In genomic region chr12:55836199-55836951, GRCm38 (mm10) we compare ENCODE assay signal across 7 mouse cellular contexts. TPM values are rescaled to one million over a fixed set of nuclear protein-coding genes. Genes with fewer than 3 reads are reported as not detected.
DNase-seq lines count a peak whose midpoint lies in the region; ATAC-seq lines count a peak whose summit lies in the region.

Brms1l (plus strand) TSS chr12:55836324.

- under 1% methylated on average over 71 of the region's 77 CpGs for WGBS in embryonic facial prominence, embryonic 11.5 days
- under 1% methylated on average over 77 of the region's 77 CpGs for WGBS in limb, embryonic 11.5 days
- WGBS in midbrain, embryonic 14.5 days = under 1% methylated on average over 77 of the region's 77 CpGs

- no peaks in the 10 kb centered on the region for H3K4me1 ChIP-seq in embryonic facial prominence, embryonic 11.5 days (ENCODE audit: control insufficient read depth, insufficient read depth, low read length)
- H3K4me1 ChIP-seq in limb, embryonic 11.5 days (ENCODE audit: control insufficient read depth, insufficient read depth, low read length) = no peaks in the 10 kb centered on the region
- H3K4me1 ChIP-seq in midbrain, embryonic 14.5 days (ENCODE audit: control insufficient read depth, insufficient read depth, low read length) = peaks cover 15% of the 10 kb centered on the region

- H3K27me3 ChIP-seq in embryonic facial prominence, embryonic 11.5 days (ENCODE audit: control insufficient read depth, insufficient read depth, low read length) = no peaks in the 10 kb centered on the region
- no peaks in the 10 kb centered on the region for H3K27me3 ChIP-seq in limb, embryonic 11.5 days (ENCODE audit: control insufficient read depth, insufficient read depth, low read length)
- H3K27me3 ChIP-seq in midbrain, embryonic 14.5 days (ENCODE audit: control insufficient read depth, insufficient read depth, low read length) = no peaks in the 10 kb centered on the region

- no peaks in the 10 kb centered on the region for H3K36me3 ChIP-seq in embryonic facial prominence, embryonic 11.5 days (replicated peaks; ENCODE audit: control insufficient read depth, insufficient read depth, low read depth, low read length)
- no peaks in the 10 kb centered on the region for H3K36me3 ChIP-seq in limb, embryonic 11.5 days (ENCODE audit: control insufficient read depth, insufficient read depth, low read length)
- H3K36me3 ChIP-seq in midbrain, embryonic 14.5 days (ENCODE audit: control insufficient read depth, insufficient read depth, low read length) = 0 out of 2 replicates have a peak, but pooled peaks cover 8% of the 10 kb centered on the region

- no peaks in the 10 kb centered on the region for H3K9me3 ChIP-seq in embryonic facial prominence, embryonic 11.5 days (replicated peaks; ENCODE audit: control insufficient read depth, low read length)
- H3K9me3 ChIP-seq in limb, embryonic 11.5 days (ENCODE audit: control insufficient read depth, low read length) = no peaks in the 10 kb centered on the region
- no peaks in the 10 kb centered on the region for H3K9me3 ChIP-seq in midbrain, embryonic 14.5 days (ENCODE audit: control insufficient read depth, low read length)

- peak; percentile 98 for DNase-seq in adrenal gland, postnatal 14 days
- DNase-seq in embryonic facial prominence, embryonic 11.5 days (ENCODE audit: low spot score) = peak; percentile 76
- DNase-seq in kidney, adult 18-20 months = peak; percentile 93
- DNase-seq in limb, embryonic 11.5 days (ENCODE audit: low spot score) = peak; percentile 97
- DNase-seq in midbrain, embryonic 14.5 days = peak; percentile 99
- peak; percentile 87 to 91 for DNase-seq in spleen, adult 18-20 months

- peak within 1 kb of the TSS; percentile 66 for H3K4me2 ChIP-seq in embryonic facial prominence, embryonic 11.5 days (ENCODE audit: low read depth, low read length)
- H3K4me2 ChIP-seq in limb, embryonic 11.5 days (ENCODE audit: low read depth, severe bottlenecking) = peak within 1 kb of the TSS; percentile 65
- peak within 1 kb of the TSS; percentile 72 for H3K4me2 ChIP-seq in midbrain, embryonic 14.5 days (ENCODE audit: low read length)

- H3K27ac ChIP-seq in embryonic facial prominence, embryonic 11.5 days (replicated peaks; ENCODE audit: low read depth, low read length) = peak within 1 kb of the TSS; percentile 91
- peak within 1 kb of the TSS; percentile 77; the same call in 1 of the 2 replicates for H3K27ac ChIP-seq in limb, embryonic 11.5 days (replicated peaks; ENCODE audit: low read depth, low read length)
- H3K27ac ChIP-seq in midbrain, embryonic 14.5 days (replicated peaks; ENCODE audit: low read depth, low read length) = peak within 1 kb of the TSS; percentile 92

- ATAC-seq in embryonic facial prominence, embryonic 11.5 days (replicated peaks; ENCODE audit: insufficient number of reproducible peaks, low FRiP score, low TSS enrichment, low read depth) = peak; percentile 99
- ATAC-seq in granulocyte monocyte progenitor cell, adult 5-6 weeks (replicated peaks; ENCODE audit: poor library complexity, severe bottlenecking) = peak; percentile 95
- peak; percentile 99 for ATAC-seq in limb, embryonic 11.5 days (ENCODE audit: insufficient number of reproducible peaks, low FRiP score, low TSS enrichment, low read depth)
- peak; percentile 99 for ATAC-seq in midbrain, embryonic 14.5 days (ENCODE audit: low FRiP score, low TSS enrichment)

- H3K4me3 ChIP-seq in embryonic facial prominence, embryonic 11.5 days (ENCODE audit: low read depth, low read length) = peak within 1 kb of the TSS; percentile 79
- H3K4me3 ChIP-seq in limb, embryonic 11.5 days (ENCODE audit: low read depth, low read length) = peak within 1 kb of the TSS; percentile 74
- peak within 1 kb of the TSS; percentile 76 for H3K4me3 ChIP-seq in midbrain, embryonic 14.5 days (replicated peaks; ENCODE audit: low read depth, low read length)

- peak within 1 kb of the TSS; percentile 79 for H3K9ac ChIP-seq in embryonic facial prominence, embryonic 11.5 days (replicated peaks; ENCODE audit: low read length)
- H3K9ac ChIP-seq in limb, embryonic 11.5 days (ENCODE audit: low read length) = peak within 1 kb of the TSS; percentile 64
- H3K9ac ChIP-seq in midbrain, embryonic 14.5 days (replicated peaks; ENCODE audit: low read length) = peak within 1 kb of the TSS; percentile 78

RNA-seq across cellular contexts. Expression of gene Brms1l, which starts in this region (rescaled TPM):
- 43.1 and 44.6 TPM in 2 replicates for total RNA-seq in adrenal gland, postnatal 14 days (2021)
- polyA plus RNA-seq in embryonic facial prominence, embryonic 11.5 days (2014; fragmentation: Nextera tagmentation; extraction: Ambion mirVana) = 41.1 and 42.9 TPM in 2 replicates
- total RNA-seq in granulocyte monocyte progenitor cell, adult 5-6 weeks (2014; fragmentation: Nextera tagmentation) = 13.6 and 23.3 TPM in 2 replicates
- 12.3 and 13.3 TPM in 2 replicates for total RNA-seq in granulocyte monocyte progenitor cell, adult 5-6 weeks (2017)
- polyA plus RNA-seq in limb, embryonic 11.5 days (2014; fragmentation: Nextera tagmentation; extraction: Ambion mirVana) = 39.7 and 42.5 TPM in 2 replicates
- polyA plus RNA-seq in midbrain, embryonic 14.5 days (2014; fragmentation: Nextera tagmentation; extraction: Ambion mirVana) = 40.5 and 46.7 TPM in 2 replicates

Comparison
In these comparisons a context has a peak if more than half of its experiments do, and no peak if none do; other contexts are left out.
1. Peak in every context shown above with its lines: DNase-seq, ATAC-seq, H3K4me3 ChIP-seq and H3K27ac ChIP-seq.